ENCODE assay signal across 14 mouse cellular contexts in the genomic region with DNA sequence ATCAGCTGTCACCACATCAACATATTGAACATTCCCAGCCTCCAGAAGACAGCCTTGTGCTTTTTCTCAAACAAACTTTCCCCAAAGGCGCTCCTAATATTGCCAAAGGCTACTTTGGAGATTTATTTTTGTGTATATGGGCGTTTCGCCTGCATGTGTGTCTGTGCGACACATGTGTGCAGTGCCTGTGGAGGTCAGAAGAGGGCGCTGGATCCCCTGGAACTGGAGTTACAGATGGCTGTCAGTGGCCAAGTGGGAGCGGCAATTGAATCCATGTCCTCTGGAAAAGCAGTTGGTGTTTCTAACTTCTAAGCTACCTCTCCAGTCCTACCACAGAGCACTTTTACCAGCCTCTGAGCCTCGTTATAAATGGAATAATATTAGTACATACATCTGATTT. TPM values are rescaled to one million over a fixed set of nuclear protein-coding genes. Genes with fewer than 3 reads are reported as not detected.
DNase-seq lines count a peak whose midpoint lies in the region; ATAC-seq and TF ChIP-seq lines count a peak whose summit lies in the region.
"Had no signal": no experiment of that assay in that cellular context is flagged by ENCODE, and none has a peak within 500 bp of the region (broad histone marks: within the 10 kb centered on the region; RNA-seq: fewer than 3 reads in every experiment).

No protein-coding gene starts in this region.

- no peaks in the 10 kb centered on the region for H3K27me3 ChIP-seq in kidney, postnatal 0 days (ENCODE audit: insufficient read depth, low read length)
- no peaks in the 10 kb centered on the region for H3K27me3 ChIP-seq in kidney, embryonic 14.5 days (ENCODE audit: control insufficient read depth, insufficient read depth, low read length)
- H3K27me3 ChIP-seq in liver, embryonic 14.5 days (ENCODE audit: control insufficient read depth, insufficient read depth, low read length): no peaks in the 10 kb centered on the region
- H3K27me3 ChIP-seq: limb, embryonic 12.5 days; midbrain, embryonic 13.5 days had no signal

- H3K4me3 ChIP-seq in kidney, postnatal 0 days (replicated peaks; ENCODE audit: low read depth, low read length): no peak overlapping the region
- H3K4me3 ChIP-seq in kidney, embryonic 14.5 days (ENCODE audit: low read length): no peak overlapping the region
- no peak overlapping the region for H3K4me3 ChIP-seq in liver, embryonic 14.5 days (ENCODE audit: insufficient read depth in 1 of 2, low read depth in 2 of 2, low read length in 2 of 2)
- H3K4me3 ChIP-seq: limb, embryonic 12.5 days; midbrain, embryonic 13.5 days had no signal

- no peak overlapping the region for H3K27ac ChIP-seq in kidney, postnatal 0 days
- H3K27ac ChIP-seq in kidney, embryonic 14.5 days (ENCODE audit: low read depth, low read length): no peak overlapping the region
- no peak overlapping the region for H3K27ac ChIP-seq in liver, embryonic 14.5 days
- H3K27ac ChIP-seq: limb, embryonic 12.5 days; midbrain, embryonic 13.5 days had no signal

- peak; percentile 8 for DNase-seq in CD4-positive, CD25-positive, alpha-beta regulatory T cell, adult 2 months (ENCODE audit: low read depth, low spot score)
- DNase-seq in kidney, postnatal 0 days (ENCODE audit: low spot score): no peak
- peak; percentile 17 for DNase-seq in retina, embryonic 14.5 days (ENCODE audit: low spot score)
- no peak for DNase-seq in retina, postnatal 1 day
- no peak for DNase-seq in liver, embryonic 14.5 days (ENCODE audit: low read depth in 3 of 3, low spot score in 3 of 3)
- DNase-seq in urinary bladder, postnatal 4 days (ENCODE audit: low spot score in 2 of 2): no peak
- DNase-seq: cerebellum, adult 11 months; heart, adult 11 months; heart, postnatal 10 days; layer of hippocampus, adult 9-11 months had no signal

- no peaks in the 10 kb centered on the region for H3K36me3 ChIP-seq in kidney, postnatal 0 days (ENCODE audit: insufficient read depth, low read length)
- H3K36me3 ChIP-seq in kidney, embryonic 14.5 days (ENCODE audit: control insufficient read depth, insufficient read depth, low read length): no peaks in the 10 kb centered on the region
- no peaks in the 10 kb centered on the region for H3K36me3 ChIP-seq in liver, embryonic 14.5 days (replicated peaks; ENCODE audit: control insufficient read depth, insufficient read depth, low read depth)
- H3K36me3 ChIP-seq: limb, embryonic 12.5 days; midbrain, embryonic 13.5 days had no signal

- TF ChIP-seq EP300 in liver, embryonic 14.5 days (IDR thresholded peaks at IDR 0.05; ENCODE audit: low read depth): no peak

- ATAC-seq in CD4-positive, CD25-positive, alpha-beta regulatory T cell, adult 4 months: no peak
- ATAC-seq in kidney, postnatal 0 days (replicated peaks; ENCODE audit: low FRiP score, low read depth): no peak
- ATAC-seq in kidney, embryonic 14.5 days (ENCODE audit: low FRiP score, low TSS enrichment): no peak
- ATAC-seq in liver, embryonic 14.5 days (ENCODE audit: insufficient read depth): no peak
- ATAC-seq: midbrain, embryonic 13.5 days had no signal

- H3K4me1 ChIP-seq in kidney, postnatal 0 days (replicated peaks; ENCODE audit: insufficient read depth, low read length): no peaks in the 10 kb centered on the region
- no peaks in the 10 kb centered on the region for H3K4me1 ChIP-seq in kidney, embryonic 14.5 days (ENCODE audit: control insufficient read depth, insufficient read depth, low read length)
- H3K4me1 ChIP-seq in liver, embryonic 14.5 days (replicated peaks; ENCODE audit: control insufficient read depth in 2 of 2, insufficient read depth in 2 of 2, low read length in 1 of 2): no peaks in the 10 kb centered on the region
- H3K4me1 ChIP-seq: limb, embryonic 12.5 days had no signal

- H3K4me2 ChIP-seq in kidney, postnatal 0 days (ENCODE audit: low read length): no peak overlapping the region
- no peak overlapping the region for H3K4me2 ChIP-seq in kidney, embryonic 14.5 days (replicated peaks; ENCODE audit: low read depth, low read length)
- H3K4me2 ChIP-seq in liver, embryonic 14.5 days (ENCODE audit: low read depth): no peak overlapping the region
- H3K4me2 ChIP-seq: limb, embryonic 12.5 days; midbrain, embryonic 13.5 days had no signal

- H3K9ac ChIP-seq in kidney, postnatal 0 days (ENCODE audit: low read depth, low read length): no peak overlapping the region
- no peak overlapping the region for H3K9ac ChIP-seq in kidney, embryonic 14.5 days (ENCODE audit: low read depth, low read length)
- H3K9ac ChIP-seq in liver, embryonic 14.5 days (replicated peaks): no peak overlapping the region
- H3K9ac ChIP-seq: limb, embryonic 12.5 days; midbrain, embryonic 13.5 days had no signal

- WGBS in kidney, postnatal 0 days: 85% methylated on average over 7 of the region's 7 CpGs
- WGBS in kidney, embryonic 14.5 days: 81% methylated on average over 7 of the region's 7 CpGs
- WGBS in liver, embryonic 14.5 days (ENCODE audit: insufficient replicate concordance): 66% methylated on average over 7 of the region's 7 CpGs

- peak; percentile 28; the same call in 1 of the 2 replicates for TF ChIP-seq CTCF in kidney, postnatal 0 days (IDR thresholded peaks at IDR 0.05; ENCODE audit: low read depth)
- peak; percentile 54 for TF ChIP-seq CTCF in liver, embryonic 14.5 days (IDR thresholded peaks at IDR 0.05; ENCODE audit: low read depth)

- H3K9me3 ChIP-seq in kidney, postnatal 0 days (replicated peaks; ENCODE audit: low read length): no peaks in the 10 kb centered on the region
- H3K9me3 ChIP-seq in kidney, embryonic 14.5 days (ENCODE audit: control insufficient read depth, low read length): no peaks in the 10 kb centered on the region
- H3K9me3 ChIP-seq in liver, embryonic 14.5 days (ENCODE audit: control insufficient read depth, low read length): no peaks in the 10 kb centered on the region
- H3K9me3 ChIP-seq: limb, embryonic 12.5 days; midbrain, embryonic 13.5 days had no signal

RNA-seq across cellular contexts. Expression of gene Scand1, which starts 38.7 kb away (rescaled TPM):
- polyA plus RNA-seq in CD4-positive, CD25-positive, alpha-beta regulatory T cell, adult 4 months (2017; shearing (Covaris generic)): 1 to 10 TPM; 1.6 to 2.7 TPM
- polyA plus RNA-seq in kidney, postnatal 0 days (2015; fragmentation: Nextera tagmentation; extraction: Ambion mirVana): 140 and 181 TPM in 2 replicates
- polyA plus RNA-seq in kidney, embryonic 14.5 days (2014; fragmentation: Nextera tagmentation; extraction: Ambion mirVana): 74.2 TPM in 2 replicates
- polyA plus RNA-seq in liver, embryonic 14.5 days (2012; rRNA removed): 36.1 and 46.7 TPM in 2 replicates
- polyA plus RNA-seq in liver, embryonic 14.5 days (2014; fragmentation: Nextera tagmentation; extraction: Ambion mirVana): 28.1 and 32.9 TPM in 2 replicates

RNA-seq across cellular contexts. Expression of gene Cnbd2, which starts 39.1 kb away (rescaled TPM):
- polyA plus RNA-seq in CD4-positive, CD25-positive, alpha-beta regulatory T cell, adult 4 months (2017; shearing (Covaris generic)): 1 to 10 TPM; 6.3 to 8.8 TPM
- polyA plus RNA-seq in kidney, postnatal 0 days (2015; fragmentation: Nextera tagmentation; extraction: Ambion mirVana): 14.7 and 16.2 TPM in 2 replicates
- polyA plus RNA-seq in kidney, embryonic 14.5 days (2014; fragmentation: Nextera tagmentation; extraction: Ambion mirVana): 4.5 and 6.4 TPM in 2 replicates
- 0.28 and 0.51 TPM in 2 replicates for polyA plus RNA-seq in liver, embryonic 14.5 days (2012; rRNA removed)
- polyA plus RNA-seq in liver, embryonic 14.5 days (2014; fragmentation: Nextera tagmentation; extraction: Ambion mirVana): 1.5 and 1.9 TPM in 2 replicates

Comparison
In these comparisons a context has a peak if more than half of its experiments do, and no peak if none do; other contexts are left out.
1. DNase-seq: peak in CD4-positive, CD25-positive, alpha-beta regulatory T cell, adult 2 months (single experiment) and retina, embryonic 14.5 days (single experiment); none in kidney, postnatal 0 days (single experiment), retina, postnatal 1 day (single experiment), liver, embryonic 14.5 days (0 of 3) and urinary bladder, postnatal 4 days (0 of 2).
2. RNA of gene Scand1, which starts 38.7 kb away (polyA plus RNA-seq): 140 to 181 TPM in kidney, postnatal 0 days, 74.2 TPM in kidney, embryonic 14.5 days and 28.1 to 46.7 TPM in liver, embryonic 14.5 days; 1.6 to 2.7 TPM in CD4-positive, CD25-positive, alpha-beta regulatory T cell, adult 4 months; every median in the first group is over 4 times any median in the second.